Mouse (Mus musculus) lung, postnatal 25 days (tissue): ENCODE results near the gene Dynlrb2.

Experiments
- DNase-seq: peaks from one replicate; pipeline ENCODE4 v3.0.0; 2022; ENCODE audit warnings: low spot score

Dynlrb2 gene

DNA sequence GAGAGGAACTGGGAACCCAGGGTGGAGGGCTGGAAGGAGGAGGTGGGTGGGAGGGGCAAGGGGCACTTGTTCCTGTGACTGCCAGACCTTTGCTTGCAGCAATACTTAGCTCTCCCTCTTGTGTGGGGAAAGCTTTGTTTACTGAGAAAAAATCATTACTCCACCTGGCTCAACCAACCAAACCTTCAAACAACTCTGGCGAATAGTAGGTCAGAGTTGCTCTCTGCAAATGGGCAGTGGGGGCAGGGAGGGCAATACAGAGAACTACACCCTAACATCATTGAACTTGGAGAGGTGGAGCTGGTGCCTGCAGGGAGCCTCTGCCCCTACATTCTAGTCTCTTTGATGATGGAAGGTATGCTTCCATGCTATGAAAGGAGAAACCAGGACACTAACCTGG lies 35.4 kb downstream of the Dynlrb2 start:
- no peak for DNase-seq

DNA sequence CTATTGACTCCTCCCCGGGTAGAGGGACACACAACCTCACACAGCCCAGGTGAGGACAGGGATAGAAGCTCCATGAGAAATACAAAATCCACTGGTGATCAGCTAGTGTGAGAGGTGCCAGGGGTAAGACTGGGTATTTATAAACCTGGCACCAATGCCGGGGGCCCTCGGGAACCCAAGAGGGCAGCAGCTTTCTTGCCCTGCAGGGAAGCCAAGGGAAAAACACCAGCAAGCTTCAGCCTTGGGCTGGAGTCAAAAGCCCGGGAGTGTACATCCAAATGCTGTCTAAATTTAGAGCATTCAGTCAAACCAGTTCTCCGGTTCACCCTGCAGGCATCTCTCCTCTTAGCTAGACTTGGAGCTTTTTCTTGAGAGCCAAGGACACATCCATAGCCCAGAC lies 38.1 kb downstream of the Dynlrb2 start:
- DNase-seq, result no peak

DNA sequence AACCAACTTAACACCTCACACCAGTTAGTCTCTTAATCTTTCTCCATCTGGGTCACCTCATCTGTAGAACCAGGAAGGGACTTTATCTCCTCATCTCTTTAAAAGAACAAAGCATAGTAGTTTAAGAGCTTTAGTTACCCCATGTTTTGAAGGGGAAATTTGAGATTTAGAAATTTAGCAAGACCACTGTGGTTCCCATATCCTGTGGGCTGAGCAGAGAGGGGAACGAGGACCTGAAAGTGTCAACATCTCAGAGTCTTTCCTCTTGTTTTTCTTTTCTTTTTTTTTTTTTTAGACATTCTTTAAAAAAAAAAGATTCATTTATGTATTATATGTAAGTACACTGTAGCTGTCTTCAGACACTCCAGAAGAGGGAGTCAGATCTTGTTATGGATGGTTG lies 38.6 kb downstream of the Dynlrb2 start:
- DNase-seq, result no peak

DNA sequence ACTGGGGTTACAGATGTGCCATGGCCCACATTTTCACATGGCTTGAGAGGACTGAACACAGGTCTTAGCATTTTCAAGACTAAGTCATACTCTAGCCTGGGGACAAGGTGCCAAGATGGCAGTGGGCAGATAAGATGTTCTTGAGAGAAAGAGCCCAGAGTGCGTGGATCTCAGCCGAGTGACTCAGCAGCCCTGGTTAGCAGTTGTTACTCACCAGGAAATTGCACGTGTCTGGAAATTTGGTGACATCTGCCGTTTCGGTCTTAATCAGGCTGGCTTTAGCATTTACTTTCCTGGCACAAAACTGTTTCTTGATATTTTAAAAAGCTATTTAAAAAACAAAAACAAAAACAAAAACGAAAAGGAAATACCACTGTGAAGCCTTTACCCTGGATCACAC lies 47.5 kb downstream of the Dynlrb2 start:
- no peak for DNase-seq

DNA sequence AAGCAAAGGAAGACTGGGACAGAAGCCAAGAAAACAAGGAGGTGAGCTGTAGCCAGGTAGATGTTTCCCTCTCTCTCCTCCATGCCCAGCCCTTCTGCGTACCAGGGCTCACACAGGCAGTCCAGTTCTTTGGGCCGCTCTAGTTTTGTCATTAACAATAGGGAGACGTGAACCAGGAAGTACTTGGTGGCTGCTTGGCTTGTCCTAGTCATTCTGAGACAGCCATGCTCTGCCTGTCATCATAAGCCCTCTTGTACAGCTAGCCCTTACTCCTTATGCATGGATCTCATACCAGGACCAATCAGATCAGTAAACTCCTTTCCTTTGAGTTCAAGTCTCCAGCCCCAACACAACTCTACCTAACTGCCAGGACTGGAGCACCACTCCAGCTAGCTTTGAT lies 48.0 kb downstream of the Dynlrb2 start:
- DNase-seq, result no peak
